Mouse (Mus musculus) liver, embryonic 13.5 days (tissue): ENCODE measurements around the gene Slc35e3. TPM values are rescaled to one million over a fixed set of nuclear protein-coding genes. Genes with fewer than 3 reads are reported as not detected.
A peak's percentile ranks its signal among the peaks of the same experiment; 100 is the strongest.
"Not testable (repeated sequence)": the region's sequence is repeated elsewhere in the genome, so short reads cannot be mapped to it uniquely, and the experiment has no call there.

ENCODE experiments used
- ATAC-seq: fragments of 200-750 bp; cut with Nextera tagmentation; 2 replicates; pipeline ENCODE4 v1.8.0; 2017; ENCODE audit warnings: low read depth, mild to moderate bottlenecking, moderate number of reproducible peaks, moderate library complexity
- DNase-seq: peaks from one replicate; pipeline ENCODE4 v3.0.0; 2022
- H3K27ac ChIP-seq: fragments of 300-500 bp; sonication (generic); 2 replicates; pipeline ENCODE4 v1.5.1; 2015; ENCODE audit warnings: moderate library complexity, mild to moderate bottlenecking, inconsistent platforms
- H3K27me3 ChIP-seq: fragments of 300-500 bp; sonication (generic); 2 replicates; pipeline ENCODE4 v1.6.1; 2015; ENCODE audit warnings: mild to moderate bottlenecking, inconsistent platforms
- H3K36me3 ChIP-seq: fragments of 300-500 bp; sonication (generic); 2 replicates; pipeline ENCODE4 v1.6.1; 2015; ENCODE audit warnings: mild to moderate bottlenecking, inconsistent platforms
- H3K4me1 ChIP-seq: fragments of 300-500 bp; sonication (generic); replicated peaks from 2 replicates; pipeline ENCODE4 v1.6.1; 2015; ENCODE audit warnings: inconsistent platforms
- H3K4me2 ChIP-seq: fragments of 300-500 bp; sonication (generic); 2 replicates; pipeline ENCODE4 v1.6.1; 2015; ENCODE audit warnings: inconsistent platforms, mild to moderate bottlenecking, moderate library complexity
- H3K4me3 ChIP-seq: fragments of 300-500 bp; sonication (generic); replicated peaks from 2 replicates; pipeline ENCODE4 v1.5.1; 2015; ENCODE audit warnings: mild to moderate bottlenecking, inconsistent platforms
- H3K9ac ChIP-seq: fragments of 300-500 bp; sonication (generic); 2 replicates; pipeline ENCODE4 v1.6.1; 2015; ENCODE audit warnings: mild to moderate bottlenecking, inconsistent platforms
- H3K9me3 ChIP-seq: fragments of 300-500 bp; sonication (generic); replicated peaks from 2 replicates; pipeline ENCODE4 v1.6.1; 2016; ENCODE audit warnings: inconsistent platforms
- WGBS: fragments of 180-500 bp; shearing (Covaris S2); methylation state at CpG from one replicate; pipeline ENCODE4 v1.1.7; 2015; ENCODE audit not compliant: insufficient replicate concordance; 5-methylcytosine and 5-hydroxymethylcytosine counted together
- polyA plus RNA-seq: library from polyadenylated mRNA; unstranded; fragments of >200 nt; fragmentation: Nextera tagmentation; extraction: Ambion mirVana; gene quantifications from 2 replicates; pipeline ENCODE4 v1.2.1, GENCODE M21; 2015

Gene Slc35e3
- polyA plus RNA-seq, 1 experiment from 2014 or later: 2.7 TPM

GRCm38 (mm10) chr10:117758344-117758743, 12.2 kb upstream of the Slc35e3 start:
- ATAC-seq, H3K4me3 ChIP-seq, H3K27ac ChIP-seq, H3K9ac ChIP-seq, H3K4me1 ChIP-seq, DNase-seq, H3K27me3 ChIP-seq, H3K4me2 ChIP-seq, H3K9me3 ChIP-seq: not testable (repeated sequence)
- 92% methylated on average over 3 of the region's 3 CpGs for WGBS
- peaks cover 96% of the 10 kb centered on the region for H3K36me3 ChIP-seq

- Histone ChIP-seq H3K36me3 (peaks cover 96% of the 10 kb centered on the region), H3K27ac (no peak overlapping the region), H3K27me3 (no peaks in the 10 kb centered on the region), H3K9me3 (no peaks in the 10 kb centered on the region), H3K4me1 (peaks cover 3% of the 10 kb centered on the region; the same call in 1 of the 2 replicates), H3K4me3 (no peak overlapping the region), H3K9ac (no peak overlapping the region), H3K4me2 (no peak overlapping the region)
- 81% methylated on average over 7 of the region's 7 CpGs for WGBS
- no peak for ATAC-seq
- no peak for DNase-seq
Measured at GRCm38 (mm10) chr10:117757796-117758342, 11.7 kb upstream of the Slc35e3 start.

- Histone ChIP-seq H3K4me3 (no peak overlapping the region), H3K4me2 (no peak overlapping the region), H3K27me3 (no peaks in the 10 kb centered on the region), H3K36me3 (peaks cover 96% of the 10 kb centered on the region), H3K27ac (no peak overlapping the region), H3K9ac (no peak overlapping the region), H3K4me1 (peaks cover 3% of the 10 kb centered on the region; the same call in 1 of the 2 replicates), H3K9me3 (no peaks in the 10 kb centered on the region)
- 68% methylated on average over 1 of the region's 1 CpGs for WGBS
- no peak for ATAC-seq
- DNase-seq: no peak
Measured at GRCm38 (mm10) chr10:117757259-117757658, 11.1 kb upstream of the Slc35e3 start.

DNA sequence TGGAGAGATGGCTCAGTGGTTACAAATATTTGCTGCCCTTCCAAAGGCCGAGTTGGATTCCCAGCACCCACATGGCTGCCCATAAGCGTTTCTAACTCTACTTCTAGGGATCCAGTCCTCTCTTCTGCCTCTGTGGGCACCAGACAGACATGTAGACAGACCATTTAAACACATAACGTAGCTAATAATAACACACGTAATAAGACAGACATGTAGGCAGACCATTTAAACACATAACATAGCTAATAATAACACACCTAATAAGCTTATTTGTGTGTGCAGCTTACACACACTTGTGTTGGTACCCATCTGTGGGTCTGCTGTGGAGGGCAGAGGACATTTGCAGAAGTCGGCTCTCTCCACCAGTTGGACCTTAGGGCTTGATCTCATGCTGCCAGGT, 10.6 kb upstream of the Slc35e3 start:
- no peak overlapping the region for H3K27ac ChIP-seq
- no peak overlapping the region for H3K4me2 ChIP-seq
- no peak overlapping the region for H3K9ac ChIP-seq
- peaks cover 3% of the 10 kb centered on the region; the same call in 1 of the 2 replicates for H3K4me1 ChIP-seq
- no peaks in the 10 kb centered on the region for H3K27me3 ChIP-seq
- H3K4me3 ChIP-seq: no peak overlapping the region
- WGBS: 81% methylated on average over 5 of the region's 5 CpGs
- DNase-seq: no peak
- no peak for ATAC-seq
- no peaks in the 10 kb centered on the region for H3K9me3 ChIP-seq
- H3K36me3 ChIP-seq: peaks cover 96% of the 10 kb centered on the region

GRCm38 (mm10) chr10:117755799-117756467, 9.8 kb upstream of the Slc35e3 start:
- 73% methylated on average over 11 of the region's 11 CpGs for WGBS
- H3K4me1 ChIP-seq: peaks cover 3% of the 10 kb centered on the region; the same call in 1 of the 2 replicates

DNA sequence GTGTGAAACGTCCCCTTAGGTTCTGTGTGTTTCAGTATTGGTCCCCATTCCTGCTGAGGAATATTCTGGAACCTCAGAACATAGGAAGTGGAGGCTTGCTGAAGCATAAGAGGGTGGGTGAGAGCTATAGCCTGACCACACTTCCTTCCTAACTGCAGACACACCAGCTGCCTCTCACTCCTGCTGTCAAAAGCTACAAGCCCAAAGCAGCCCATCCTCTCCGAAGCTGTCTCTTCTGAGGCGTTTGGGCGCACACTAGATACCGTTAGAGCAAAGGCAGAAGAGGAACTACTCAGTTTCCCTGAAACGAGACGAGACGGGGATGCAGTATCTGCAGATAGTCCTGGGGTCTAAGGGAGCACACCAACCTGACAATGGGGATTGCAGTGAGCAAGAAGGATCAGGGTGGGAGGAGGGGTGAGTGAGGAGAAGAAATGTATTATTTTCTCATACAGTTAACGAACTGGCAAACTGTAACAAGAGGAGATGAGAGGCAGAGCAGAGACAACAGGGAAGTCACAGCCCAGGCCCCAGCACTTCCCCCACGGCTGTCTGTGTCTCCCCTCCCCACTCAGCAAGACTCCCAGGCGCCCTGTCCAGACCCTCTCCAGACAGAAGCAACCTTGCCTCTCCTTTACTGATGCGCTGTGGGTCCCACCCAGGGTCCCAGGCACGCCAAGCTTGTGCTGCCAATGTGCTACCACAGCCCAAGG, 9.1 kb upstream of the Slc35e3 start:
- WGBS: 46% methylated on average over 13 of the region's 13 CpGs
- Histone ChIP-seq H3K4me1 (peaks cover 3% of the 10 kb centered on the region; the same call in 1 of the 2 replicates), H3K4me3 (no peak overlapping the region), H3K4me2 (no peak overlapping the region), H3K27me3 (no peaks in the 10 kb centered on the region), H3K9me3 (no peaks in the 10 kb centered on the region), H3K27ac (peak overlapping the region; percentile 44), H3K36me3 (peaks cover 93% of the 10 kb centered on the region), H3K9ac (no peak overlapping the region)
- DNase-seq (no peak), ATAC-seq (peak; percentile 42)

More at GRCm38 (mm10) chr10:117755799-117756467, 9.8 kb upstream of the Slc35e3 start:
- ATAC-seq: 0 out of 2 replicates have a peak, but pooled peaks have one; percentile 11
- Histone ChIP-seq H3K4me3 (no peak overlapping the region), H3K4me2 (no peak overlapping the region), H3K36me3 (peaks cover 96% of the 10 kb centered on the region), H3K9ac (no peak overlapping the region), H3K27me3 (no peaks in the 10 kb centered on the region), H3K9me3 (no peaks in the 10 kb centered on the region), H3K27ac (peak overlapping the region; percentile 44)
- no peak for DNase-seq

DNA sequence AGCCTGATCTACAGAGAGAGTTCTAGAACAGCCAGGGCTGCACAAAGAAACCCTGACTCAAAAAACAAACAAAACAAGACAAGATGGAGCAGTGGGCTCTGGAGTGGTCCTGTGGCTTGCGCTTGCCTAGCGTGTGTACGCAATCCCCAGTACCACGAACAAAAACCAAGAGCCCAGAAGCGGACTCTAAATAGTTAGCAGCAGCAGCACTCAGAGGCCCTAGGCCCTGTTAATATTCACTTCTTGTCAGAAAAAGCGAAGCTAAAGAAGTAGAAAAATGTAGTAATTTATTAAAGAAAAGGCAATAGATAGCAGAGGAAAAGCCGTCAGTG, 8.4 kb upstream of the Slc35e3 start:
- H3K36me3 ChIP-seq: peaks cover 93% of the 10 kb centered on the region
- no peaks in the 10 kb centered on the region for H3K27me3 ChIP-seq
- 85% methylated on average over 7 of the region's 7 CpGs for WGBS
- DNase-seq: no peak
- H3K4me1 ChIP-seq: peaks cover 3% of the 10 kb centered on the region; the same call in 1 of the 2 replicates
- no peak overlapping the region for H3K9ac ChIP-seq
- no peak overlapping the region for H3K4me2 ChIP-seq
- no peak for ATAC-seq
- H3K27ac ChIP-seq: peak overlapping the region; percentile 44
- no peak overlapping the region for H3K4me3 ChIP-seq
- no peaks in the 10 kb centered on the region for H3K9me3 ChIP-seq

DNA sequence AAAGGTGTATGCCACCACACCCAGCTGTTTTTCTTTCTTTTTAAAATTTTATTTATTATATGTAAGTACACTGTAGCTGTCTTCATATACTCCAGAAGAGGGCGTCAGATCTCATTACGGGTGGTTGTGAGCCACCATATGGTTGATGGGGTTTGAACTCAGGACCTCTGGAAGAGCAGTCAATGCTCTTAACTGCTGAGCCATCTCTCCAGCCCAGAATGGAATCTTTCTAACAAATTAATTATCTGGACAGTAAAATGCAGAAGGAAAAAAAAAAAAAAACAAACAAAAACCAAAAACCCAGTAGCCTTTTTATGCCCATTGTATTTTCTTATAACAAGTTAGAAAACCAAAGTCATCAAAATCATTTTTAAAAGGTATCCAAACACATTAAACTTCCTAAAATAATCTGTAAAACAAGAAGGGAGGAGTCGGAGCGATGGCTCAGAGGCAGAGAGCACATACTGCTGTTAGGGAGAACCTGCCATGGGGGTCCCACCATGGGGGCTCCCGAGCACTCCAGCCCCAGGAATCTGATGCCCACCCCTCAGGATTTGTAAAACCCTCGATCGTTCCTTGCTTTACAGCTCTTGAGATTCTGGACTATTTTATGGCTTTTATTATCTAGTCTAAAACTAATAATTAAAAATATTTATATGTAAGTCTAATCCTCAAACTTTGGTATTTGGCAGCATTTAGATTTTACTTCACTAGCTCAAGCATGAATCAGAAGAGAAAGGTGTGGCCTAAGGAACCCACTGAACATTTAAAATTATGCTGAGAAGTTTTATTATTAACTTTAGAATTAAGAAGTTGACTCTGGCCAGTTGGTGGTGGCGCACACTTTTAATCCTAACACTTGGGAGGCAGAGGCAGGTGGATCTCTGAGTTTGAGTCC, 7.8 kb upstream of the Slc35e3 start:
- peaks cover 93% of the 10 kb centered on the region for H3K36me3 ChIP-seq
- ATAC-seq (no peak), DNase-seq (no peak)
- H3K4me1 ChIP-seq: peaks cover 3% of the 10 kb centered on the region; the same call in 1 of the 2 replicates
- WGBS: 81% methylated on average over 8 of the region's 8 CpGs
- H3K27me3 ChIP-seq: no peaks in the 10 kb centered on the region
- no peaks in the 10 kb centered on the region for H3K9me3 ChIP-seq
- no peak overlapping the region for H3K4me3 ChIP-seq
- H3K27ac ChIP-seq: peak overlapping the region; percentile 44
- H3K9ac ChIP-seq: no peak overlapping the region
- no peak overlapping the region for H3K4me2 ChIP-seq

DNA sequence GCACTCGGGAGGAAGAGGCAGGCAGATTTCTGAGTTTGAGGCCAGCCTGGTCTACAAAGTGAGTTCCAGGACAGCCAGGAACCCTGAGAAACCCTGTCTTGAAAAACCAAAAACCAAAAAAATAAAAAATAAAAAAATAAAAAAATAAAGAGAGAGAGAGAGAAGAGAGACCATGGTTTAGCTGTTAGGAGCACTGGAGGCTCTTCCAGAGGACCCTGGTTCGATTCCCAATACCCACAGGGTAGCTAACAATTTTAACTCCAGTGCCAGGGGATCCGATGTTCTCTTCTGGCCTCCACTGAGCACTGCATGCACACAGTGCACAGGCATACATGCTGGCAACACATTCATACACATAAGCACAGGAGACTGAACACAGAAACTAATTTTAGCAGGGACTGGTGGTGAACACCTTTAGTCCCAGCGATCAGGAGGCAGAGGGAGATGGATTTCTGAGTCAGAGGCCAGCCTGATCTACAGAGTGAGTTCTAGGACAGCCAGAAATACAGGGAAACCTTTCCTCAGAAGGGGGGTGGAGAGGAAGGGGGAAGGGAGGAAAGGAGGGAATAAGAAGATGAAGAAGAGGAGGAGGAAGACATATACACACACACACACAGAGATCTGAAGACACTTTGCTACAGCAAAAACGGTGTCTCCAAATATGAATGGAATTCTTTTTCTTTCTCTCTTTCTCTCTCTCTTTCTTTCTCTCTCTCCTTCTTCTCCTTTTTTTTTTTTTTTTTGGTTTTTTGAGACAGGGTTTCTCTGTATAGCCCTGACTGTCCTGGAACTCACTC, 6.9 kb upstream of the Slc35e3 start:
- Histone ChIP-seq H3K9ac (no peak overlapping the region), H3K9me3 (no peaks in the 10 kb centered on the region), H3K27me3 (no peaks in the 10 kb centered on the region), H3K4me1 (peaks cover 9% of the 10 kb centered on the region), H3K36me3 (peaks cover 93% of the 10 kb centered on the region), H3K4me3 (no peak overlapping the region), H3K4me2 (no peak overlapping the region), H3K27ac (no peak overlapping the region)
- 90% methylated on average over 5 of the region's 5 CpGs for WGBS
- ATAC-seq (no peak), DNase-seq (no peak)

DNA sequence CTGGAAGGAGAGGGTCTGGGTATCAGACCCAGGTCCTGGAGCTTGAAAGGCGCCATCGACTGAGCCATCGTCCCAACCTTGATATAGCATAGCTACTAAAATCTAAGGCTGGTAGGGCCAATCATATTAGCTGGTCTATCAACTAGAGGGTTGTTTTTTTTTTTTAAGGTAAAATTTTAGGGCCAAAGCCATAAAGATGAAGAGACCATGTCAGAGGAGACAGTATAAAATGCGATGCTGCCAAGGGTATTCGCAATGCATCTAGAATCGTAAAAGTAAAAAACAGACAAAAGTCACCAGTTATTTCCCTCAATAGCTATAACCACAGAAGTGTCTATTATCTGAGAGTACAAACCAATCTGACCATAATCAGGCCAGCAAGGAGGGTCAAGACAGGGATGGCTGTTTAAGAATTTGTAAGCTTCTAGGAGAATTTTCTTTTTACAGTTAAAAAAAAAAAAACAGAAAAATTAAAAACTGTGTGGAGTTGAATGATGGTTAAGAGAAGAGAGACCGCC, 6.2 kb upstream of the Slc35e3 start:
- Histone ChIP-seq H3K36me3 (peaks cover 92% of the 10 kb centered on the region), H3K4me1 (peaks cover 13% of the 10 kb centered on the region), H3K9me3 (no peaks in the 10 kb centered on the region), H3K27me3 (no peaks in the 10 kb centered on the region), H3K27ac (no peak overlapping the region), H3K4me3 (no peak overlapping the region), H3K4me2 (no peak overlapping the region), H3K9ac (no peak overlapping the region)
- WGBS: 92% methylated on average over 7 of the region's 7 CpGs
- DNase-seq (no peak), ATAC-seq (no peak)
